Mouse (Mus musculus) midbrain, postnatal 0 days (tissue): Measurements from ENCODE around the gene Cog5. TPM values are rescaled to one million over a fixed set of nuclear protein-coding genes. Genes with fewer than 3 reads are reported as not detected.

Experiments used
- ATAC-seq: fragments of 200-750 bp; cut with Nextera tagmentation; 2 replicates; pipeline ENCODE4 v1.8.0; 2017; ENCODE audit warnings: moderate number of reproducible peaks, mild to moderate bottlenecking, moderate TSS enrichment, moderate library complexity; ENCODE audit not compliant: low FRiP score
- DNase-seq: peaks from one replicate; pipeline ENCODE4 v3.0.0-alpha.2; 2015; ENCODE audit warnings: low spot score
- H3K27ac ChIP-seq: fragments of 300-500 bp; sonication (generic); 2 replicates; pipeline ENCODE4 v1.5.1; 2014; ENCODE audit warnings: low read depth, mild to moderate bottlenecking, low read length, mixed read lengths
- H3K27me3 ChIP-seq: fragments of 300-500 bp; sonication (generic); 2 replicates; pipeline ENCODE4 v1.6.1; 2014; ENCODE audit warnings: low read length, control low read depth, mixed read lengths; ENCODE audit not compliant: insufficient read depth
- H3K36me3 ChIP-seq: fragments of 300-500 bp; sonication (generic); 2 replicates; pipeline ENCODE4 v1.6.1; 2014; ENCODE audit warnings: low read length, control low read depth, mixed read lengths; ENCODE audit not compliant: insufficient read depth
- H3K4me1 ChIP-seq: fragments of 300-500 bp; sonication (generic); 2 replicates; pipeline ENCODE4 v1.6.1; 2014; ENCODE audit warnings: mild to moderate bottlenecking, control low read depth, antibody characterized with exemption, low read length, mixed read lengths; ENCODE audit not compliant: insufficient read depth
- H3K4me2 ChIP-seq: fragments of 300-500 bp; sonication (generic); 2 replicates; pipeline ENCODE4 v1.6.1; 2014; ENCODE audit warnings: low read depth, mild to moderate bottlenecking, low read length, mixed read lengths; ENCODE audit not compliant: poor library complexity, severe bottlenecking
- H3K4me3 ChIP-seq: fragments of 300-500 bp; sonication (generic); 2 replicates; pipeline ENCODE4 v1.5.1; 2014; ENCODE audit warnings: low read depth, mild to moderate bottlenecking, low read length, moderate library complexity
- H3K9ac ChIP-seq: fragments of 300-500 bp; sonication (generic); replicated peaks from 2 replicates; pipeline ENCODE4 v1.6.1; 2014; ENCODE audit warnings: mild to moderate bottlenecking, low read length, moderate library complexity, mixed read lengths; ENCODE audit not compliant: poor library complexity, severe bottlenecking
- H3K9me3 ChIP-seq: fragments of 300-500 bp; sonication (generic); 2 replicates; pipeline ENCODE4 v1.6.1; 2016; ENCODE audit warnings: low read length, control low read depth
- CTCF ChIP-seq: IDR thresholded peaks from 2 replicates; pipeline ENCODE4 v1.5.1; 2016; ENCODE audit warnings: antibody characterized with exemption, mild to moderate bottlenecking
- WGBS: fragments of 180-500 bp; shearing (Covaris S2); extraction: QIAGEN DNeasy Blood & Tissue Kit; methylation state at CpG from one replicate; pipeline ENCODE4 v1.1.7; 2014; 5-methylcytosine and 5-hydroxymethylcytosine counted together
- polyA plus RNA-seq: library from polyadenylated mRNA; unstranded; fragments of >200 nt; fragmentation: Nextera tagmentation; extraction: Ambion mirVana; gene quantifications from 2 replicates; pipeline ENCODE4 v1.2.1, GENCODE M21; 2015
- total RNA-seq: library from RNA; depleted of rRNA; stranded (reverse); fragments of >200 nt; gene quantifications from 2 replicates; pipeline ENCODE4 v1.2.3, GENCODE M21; 2014

Gene Cog5
- total and polyA plus RNA-seq, 2 experiments from 2014 or later, result 18.8 to 41.1 TPM

DNA sequence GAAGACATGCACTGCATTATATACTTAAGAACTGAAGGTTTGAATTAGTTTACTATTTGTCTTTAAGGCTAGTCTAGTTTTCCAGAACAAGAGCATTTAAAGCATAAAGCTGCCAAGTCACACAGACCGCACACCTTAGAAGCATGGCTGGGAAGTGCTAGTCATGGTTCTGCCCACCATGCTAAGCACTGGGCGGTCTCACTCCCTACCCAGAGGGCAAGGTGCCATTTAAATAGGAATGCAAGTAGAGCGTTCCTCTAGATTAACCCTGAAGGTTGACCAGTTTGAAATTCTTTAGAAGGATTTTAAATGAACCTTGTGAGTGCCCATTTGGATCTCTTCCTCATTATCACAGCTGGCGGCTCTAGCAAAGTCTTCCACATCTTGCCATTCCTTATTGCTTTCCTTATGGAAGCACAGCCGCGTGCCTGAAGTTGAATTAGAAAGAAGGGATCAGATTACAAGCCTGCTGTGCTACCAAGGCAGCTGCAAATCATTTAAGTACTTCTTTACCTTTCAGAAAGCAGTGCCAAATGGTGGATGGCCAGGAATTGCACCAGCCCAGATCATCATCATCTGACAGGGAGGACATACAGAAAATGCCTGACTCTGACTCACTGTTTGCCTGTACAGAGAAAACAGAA lies 282.1 kb downstream of the Cog5 start:
- 46% methylated on average over 6 of the region's 6 CpGs for WGBS
- Histone ChIP-seq H3K4me3 (no peak overlapping the region), H3K27ac (no peak overlapping the region), H3K4me1 (no peaks in the 10 kb centered on the region), H3K27me3 (no peaks in the 10 kb centered on the region), H3K9me3 (no peaks in the 10 kb centered on the region), H3K9ac (no peak overlapping the region), H3K4me2 (no peak overlapping the region), H3K36me3 (peaks cover 15% of the 10 kb centered on the region)
- TF ChIP-seq CTCF, result no peak
- DNase-seq (no peak), ATAC-seq (no peak)

DNA sequence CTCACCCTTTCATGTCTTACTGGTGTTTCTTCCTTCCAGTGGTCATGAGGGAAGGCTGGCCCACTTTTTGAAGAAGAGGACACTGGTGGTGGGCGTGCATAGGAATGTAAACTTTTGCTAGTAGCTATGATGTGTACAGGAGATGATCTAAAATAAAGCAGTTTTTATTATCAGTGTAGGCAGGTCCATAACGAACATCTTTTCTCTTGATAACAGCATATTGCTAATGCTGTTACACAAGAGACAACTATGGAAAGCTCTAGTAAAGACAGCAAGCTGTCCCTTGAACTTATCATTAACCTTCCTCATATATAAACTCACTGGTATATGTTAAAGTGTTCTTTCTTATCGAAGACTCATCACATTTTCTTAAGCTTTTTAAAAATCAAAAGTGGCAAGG lies 282.9 kb downstream of the Cog5 start:
- DNase-seq (no peak), ATAC-seq (no peak)
- no peaks in the 10 kb centered on the region for H3K27me3 ChIP-seq
- no peak overlapping the region for H3K27ac ChIP-seq
- H3K36me3 ChIP-seq, result peaks cover 15% of the 10 kb centered on the region
- H3K4me2 ChIP-seq, result no peak overlapping the region
- no peaks in the 10 kb centered on the region for H3K9me3 ChIP-seq
- WGBS, result 93% methylated on average over 3 of the region's 3 CpGs
- no peak overlapping the region for H3K4me3 ChIP-seq
- TF ChIP-seq CTCF, result no peak
- H3K4me1 ChIP-seq, result no peaks in the 10 kb centered on the region
- H3K9ac ChIP-seq, result no peak overlapping the region

DNA sequence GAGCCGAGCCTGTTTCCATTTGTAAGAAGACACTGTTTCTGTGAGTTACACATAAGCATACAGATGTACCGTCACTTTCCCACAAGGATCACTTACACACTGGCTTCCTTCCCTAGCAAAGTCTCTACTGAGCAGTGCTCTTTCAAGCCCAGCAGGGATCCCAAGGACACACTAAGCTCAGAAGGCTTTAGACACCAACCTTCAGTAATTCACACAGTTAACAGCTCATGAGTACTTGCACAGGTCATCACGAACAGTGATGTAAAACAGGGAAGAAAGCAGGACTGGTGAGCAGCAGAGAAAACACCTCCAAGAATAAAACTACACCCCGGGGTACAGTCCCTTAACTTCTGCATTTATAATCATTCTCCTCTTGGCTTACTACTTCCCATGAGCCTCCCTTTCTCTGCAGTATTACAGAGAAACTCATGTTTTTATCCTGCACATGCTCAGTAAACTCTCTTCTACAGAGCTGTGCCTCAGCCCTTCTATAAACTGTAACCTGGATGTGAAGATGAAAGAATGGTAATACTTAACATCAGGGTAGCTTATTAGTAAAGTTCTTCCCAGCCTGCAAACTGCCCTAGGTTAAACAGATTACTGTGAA lies 283.8 kb downstream of the Cog5 start:
- TF ChIP-seq CTCF, result no peak
- peaks cover 15% of the 10 kb centered on the region for H3K36me3 ChIP-seq
- no peaks in the 10 kb centered on the region for H3K27me3 ChIP-seq
- no peaks in the 10 kb centered on the region for H3K4me1 ChIP-seq
- H3K9ac ChIP-seq, result no peak overlapping the region
- DNase-seq (no peak), ATAC-seq (no peak)
- 91% methylated on average over 4 of the region's 4 CpGs for WGBS
- H3K4me2 ChIP-seq, result no peak overlapping the region
- H3K9me3 ChIP-seq, result no peaks in the 10 kb centered on the region
- no peak overlapping the region for H3K27ac ChIP-seq
- H3K4me3 ChIP-seq, result no peak overlapping the region

DNA sequence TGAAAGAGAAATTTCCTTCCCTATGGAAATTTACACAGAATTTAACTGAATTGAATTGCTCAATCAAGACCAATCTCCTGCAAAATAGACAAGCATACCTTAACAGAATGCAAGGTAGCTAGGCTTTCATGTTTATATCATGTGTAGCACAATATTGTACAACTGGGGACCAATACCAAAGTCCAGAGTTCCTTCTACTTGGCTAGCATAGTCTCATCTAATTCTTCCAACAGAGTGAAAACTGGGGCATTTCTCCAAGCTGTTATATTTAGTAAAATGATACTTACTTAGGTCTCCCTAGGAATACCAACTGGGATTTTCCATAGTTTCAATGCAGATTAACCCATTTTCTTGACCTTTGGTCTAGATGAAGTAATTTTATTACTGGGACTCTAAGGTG lies 284.4 kb downstream of the Cog5 start:
- ATAC-seq (no peak), DNase-seq (no peak)
- Histone ChIP-seq H3K9me3 (no peaks in the 10 kb centered on the region), H3K27me3 (no peaks in the 10 kb centered on the region), H3K4me3 (no peak overlapping the region), H3K9ac (no peak overlapping the region), H3K4me2 (no peak overlapping the region), H3K36me3 (peaks cover 15% of the 10 kb centered on the region), H3K4me1 (no peaks in the 10 kb centered on the region), H3K27ac (no peak overlapping the region)
- no peak for TF ChIP-seq CTCF

DNA sequence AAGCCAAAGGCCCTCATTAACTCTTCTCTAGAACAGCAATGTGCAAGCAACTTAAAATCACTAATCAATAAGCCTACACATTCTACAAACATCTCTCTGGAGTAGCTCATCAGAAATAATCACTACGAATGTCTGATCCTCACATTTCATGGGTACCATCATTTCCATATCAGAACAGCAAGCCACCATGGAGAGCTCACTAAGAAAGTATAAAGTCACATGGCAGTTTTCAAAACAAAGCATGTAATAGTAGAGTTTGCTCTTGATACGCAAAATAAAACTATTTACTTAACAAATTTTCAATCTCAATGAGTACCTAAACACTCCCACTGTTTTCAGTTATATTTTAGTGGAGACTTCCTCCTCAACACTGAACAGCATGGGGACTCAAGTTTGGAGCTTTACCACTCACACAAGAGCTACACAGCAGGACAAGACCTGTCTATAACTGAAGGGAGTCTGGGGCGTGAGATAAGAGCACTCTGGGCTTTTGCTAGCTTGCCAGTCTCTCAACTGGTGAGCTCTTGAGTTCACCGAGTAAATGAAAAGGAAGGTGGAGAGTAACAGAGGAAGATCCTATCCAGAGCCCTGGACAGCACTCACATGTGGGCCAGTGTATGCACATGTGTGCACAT lies 288.5 kb downstream of the Cog5 start:
- Histone ChIP-seq H3K9ac (no peak overlapping the region), H3K4me3 (no peak overlapping the region), H3K4me2 (no peak overlapping the region), H3K27me3 (no peaks in the 10 kb centered on the region), H3K4me1 (no peaks in the 10 kb centered on the region), H3K36me3 (peaks cover 6% of the 10 kb centered on the region; the same call in 1 of the 2 replicates), H3K27ac (no peak overlapping the region), H3K9me3 (no peaks in the 10 kb centered on the region)
- DNase-seq, result no peak
- no peak for TF ChIP-seq CTCF
- no peak for ATAC-seq
- 93% methylated on average over 4 of the region's 4 CpGs for WGBS

DNA sequence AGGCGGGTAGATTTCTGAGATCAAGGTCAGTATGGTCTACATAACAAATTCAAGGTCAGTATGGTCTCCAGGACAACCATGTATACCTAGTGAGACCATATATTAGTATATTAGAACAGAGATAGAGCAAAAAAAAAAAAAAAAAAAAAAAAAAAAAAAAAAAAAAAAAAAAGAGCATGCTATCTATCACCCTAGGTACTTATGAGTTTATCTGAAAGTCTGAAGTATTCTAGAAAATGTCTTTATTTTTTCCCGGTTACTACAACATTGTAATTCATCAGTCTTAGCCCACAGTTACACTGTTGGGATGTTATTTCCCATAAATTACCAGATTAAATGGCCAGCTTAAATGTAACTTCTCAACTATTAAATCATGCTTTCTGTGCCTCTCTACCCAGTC lies 289.7 kb downstream of the Cog5 start:
- no peaks in the 10 kb centered on the region for H3K9me3 ChIP-seq
- no peaks in the 10 kb centered on the region for H3K4me1 ChIP-seq
- no peak overlapping the region for H3K4me2 ChIP-seq
- ATAC-seq (no peak), DNase-seq (no peak)
- no peak overlapping the region for H3K4me3 ChIP-seq
- no peaks in the 10 kb centered on the region for H3K27me3 ChIP-seq
- no peak for TF ChIP-seq CTCF
- H3K9ac ChIP-seq, result no peak overlapping the region
- H3K36me3 ChIP-seq, result no peaks in the 10 kb centered on the region
- no peak overlapping the region for H3K27ac ChIP-seq
- WGBS, result 97% methylated on average over 2 of the region's 2 CpGs
